Mouse (Mus musculus) neural tube, embryonic 11.5 days (tissue): ENCODE results near the gene Tmem203. TPM values are rescaled to one million over a fixed set of nuclear protein-coding genes. Genes with fewer than 3 reads are reported as not detected.

Experiments
- ATAC-seq: fragments of 200-750 bp; cut with Nextera tagmentation; 2 replicates; pipeline ENCODE4 v1.8.0; 2017; ENCODE audit warnings: moderate number of reproducible peaks, mild to moderate bottlenecking, moderate TSS enrichment, moderate library complexity; ENCODE audit not compliant: insufficient read depth, low FRiP score, low TSS enrichment
- DNase-seq: peaks from one replicate; pipeline ENCODE4 v3.0.0-alpha.2; 2015; ENCODE audit warnings: low spot score
- H3K27ac ChIP-seq: fragments of 300-500 bp; sonication (generic); 2 replicates; pipeline ENCODE4 v1.5.1; 2014; ENCODE audit warnings: low read depth, mild to moderate bottlenecking, low read length
- H3K27me3 ChIP-seq: fragments of 300-500 bp; sonication (generic); 2 replicates; pipeline ENCODE4 v1.6.1; 2014; ENCODE audit warnings: mild to moderate bottlenecking, low read length, mixed read lengths; ENCODE audit not compliant: control insufficient read depth, insufficient read depth
- H3K36me3 ChIP-seq: fragments of 300-500 bp; sonication (generic); 2 replicates; pipeline ENCODE4 v1.6.1; 2014; ENCODE audit warnings: mild to moderate bottlenecking, low read length, moderate library complexity, mixed read lengths; ENCODE audit not compliant: control insufficient read depth, insufficient read depth
- H3K4me1 ChIP-seq: fragments of 300-500 bp; sonication (generic); 2 replicates; pipeline ENCODE4 v1.6.1; 2014; ENCODE audit warnings: low read length, mixed read lengths; ENCODE audit not compliant: control insufficient read depth, insufficient read depth
- H3K4me2 ChIP-seq: fragments of 300-500 bp; sonication (generic); 2 replicates; pipeline ENCODE4 v1.6.1; 2014; ENCODE audit warnings: low read depth, mild to moderate bottlenecking, moderate library complexity
- H3K4me3 ChIP-seq: fragments of 300-500 bp; sonication (generic); 2 replicates; pipeline ENCODE4 v1.5.1; 2014; ENCODE audit warnings: low read depth, low read length
- H3K9ac ChIP-seq: fragments of 300-500 bp; sonication (generic); 2 replicates; pipeline ENCODE4 v1.6.1; 2014; ENCODE audit warnings: mild to moderate bottlenecking, low read length
- H3K9me3 ChIP-seq: fragments of 300-500 bp; sonication (generic); 2 replicates; pipeline ENCODE4 v1.6.1; 2016; ENCODE audit warnings: low read length; ENCODE audit not compliant: control insufficient read depth
- WGBS: fragments of 180-500 bp; shearing (Covaris S2); extraction: QIAGEN DNeasy Blood & Tissue Kit; methylation state at CpG from one replicate; pipeline ENCODE4 v1.1.7; 2014; 5-methylcytosine and 5-hydroxymethylcytosine counted together
- polyA plus RNA-seq: library from polyadenylated mRNA; unstranded; fragments of >200 nt; fragmentation: Nextera tagmentation; extraction: Ambion mirVana; gene quantifications from 2 replicates; pipeline ENCODE4 v1.2.1, GENCODE M21; 2014

Tmem203 gene
- polyA plus RNA-seq, 1 experiment from 2014 or later = 11.4 TPM

- Histone ChIP-seq H3K9ac (peak overlapping the region; percentile 70), H3K9me3 (no peaks in the 10 kb centered on the region), H3K27ac (no peak overlapping the region), H3K4me3 (peak overlapping the region; percentile 87), H3K4me2 (peak overlapping the region; percentile 92), H3K36me3 (peaks cover 8% of the 10 kb centered on the region), H3K4me1 (peaks cover 17% of the 10 kb centered on the region), H3K27me3 (no peaks in the 10 kb centered on the region)
- DNase-seq (no peak), ATAC-seq (no peak)
- 40% methylated on average over 16 of the region's 16 CpGs for WGBS
Measured at GRCm38 (mm10) chr2:25273010-25273409, 17.8 kb downstream of the Tmem203 start.

GRCm38 (mm10) chr2:25278928-25279882 lies 24.0 kb downstream of the Tmem203 start:
- Histone ChIP-seq H3K9me3 (no peaks in the 10 kb centered on the region), H3K4me1 (no peaks in the 10 kb centered on the region), H3K27ac (no peak overlapping the region), H3K4me2 (no peak overlapping the region), H3K9ac (no peak overlapping the region), H3K36me3 (peaks cover 28% of the 10 kb centered on the region), H3K4me3 (no peak overlapping the region), H3K27me3 (no peaks in the 10 kb centered on the region)
- DNase-seq (peak; percentile 81), ATAC-seq (no peak)
- WGBS = 67% methylated on average over 13 of the region's 13 CpGs

DNA sequence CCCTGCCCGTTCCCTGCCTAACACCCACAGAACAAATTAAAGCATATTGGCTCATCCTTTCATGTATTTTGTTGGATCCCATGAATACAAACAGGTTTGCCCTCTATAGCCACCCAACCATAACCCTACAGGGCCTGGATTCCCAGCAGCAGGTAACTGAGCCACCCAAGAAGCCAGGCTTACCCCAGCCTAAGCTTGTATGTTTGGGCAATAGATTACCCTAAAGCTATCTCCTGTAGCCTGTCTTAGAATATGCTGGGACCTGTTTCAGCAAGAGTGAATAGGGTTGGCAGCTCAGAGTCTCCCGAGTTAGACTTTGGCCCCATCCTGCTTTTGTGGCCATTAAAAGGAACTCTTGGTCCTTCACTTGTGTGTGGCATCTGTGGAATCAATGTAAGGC lies 30.3 kb downstream of the Tmem203 start:
- WGBS = 94% methylated on average over 2 of the region's 2 CpGs
- ATAC-seq = no peak
- Histone ChIP-seq H3K9me3 (no peaks in the 10 kb centered on the region), H3K27me3 (peaks cover 30% of the 10 kb centered on the region), H3K9ac (no peak overlapping the region), H3K4me2 (no peak overlapping the region), H3K4me1 (no peaks in the 10 kb centered on the region), H3K36me3 (peaks cover 23% of the 10 kb centered on the region), H3K4me3 (no peak overlapping the region), H3K27ac (no peak overlapping the region)
- no peak for DNase-seq

- Histone ChIP-seq H3K4me2 (no peak overlapping the region), H3K4me1 (no peaks in the 10 kb centered on the region), H3K9ac (no peak overlapping the region), H3K36me3 (peaks cover 17% of the 10 kb centered on the region), H3K9me3 (no peaks in the 10 kb centered on the region), H3K4me3 (no peak overlapping the region), H3K27ac (no peak overlapping the region), H3K27me3 (peaks cover 37% of the 10 kb centered on the region)
- ATAC-seq (no peak), DNase-seq (no peak)
- WGBS = 93% methylated on average over 1 of the region's 1 CpGs
Measured at GRCm38 (mm10) chr2:25286314-25286713, 31.1 kb downstream of the Tmem203 start.

GRCm38 (mm10) chr2:25286837-25287636 lies 31.8 kb downstream of the Tmem203 start:
- Histone ChIP-seq H3K4me1 (no peaks in the 10 kb centered on the region), H3K4me2 (no peak overlapping the region), H3K27me3 (peaks cover 45% of the 10 kb centered on the region), H3K4me3 (no peak overlapping the region), H3K9ac (no peak overlapping the region), H3K36me3 (peaks cover 17% of the 10 kb centered on the region), H3K9me3 (no peaks in the 10 kb centered on the region), H3K27ac (no peak overlapping the region)
- DNase-seq (no peak), ATAC-seq (no peak)
- WGBS = 59% methylated on average over 7 of the region's 7 CpGs

DNA sequence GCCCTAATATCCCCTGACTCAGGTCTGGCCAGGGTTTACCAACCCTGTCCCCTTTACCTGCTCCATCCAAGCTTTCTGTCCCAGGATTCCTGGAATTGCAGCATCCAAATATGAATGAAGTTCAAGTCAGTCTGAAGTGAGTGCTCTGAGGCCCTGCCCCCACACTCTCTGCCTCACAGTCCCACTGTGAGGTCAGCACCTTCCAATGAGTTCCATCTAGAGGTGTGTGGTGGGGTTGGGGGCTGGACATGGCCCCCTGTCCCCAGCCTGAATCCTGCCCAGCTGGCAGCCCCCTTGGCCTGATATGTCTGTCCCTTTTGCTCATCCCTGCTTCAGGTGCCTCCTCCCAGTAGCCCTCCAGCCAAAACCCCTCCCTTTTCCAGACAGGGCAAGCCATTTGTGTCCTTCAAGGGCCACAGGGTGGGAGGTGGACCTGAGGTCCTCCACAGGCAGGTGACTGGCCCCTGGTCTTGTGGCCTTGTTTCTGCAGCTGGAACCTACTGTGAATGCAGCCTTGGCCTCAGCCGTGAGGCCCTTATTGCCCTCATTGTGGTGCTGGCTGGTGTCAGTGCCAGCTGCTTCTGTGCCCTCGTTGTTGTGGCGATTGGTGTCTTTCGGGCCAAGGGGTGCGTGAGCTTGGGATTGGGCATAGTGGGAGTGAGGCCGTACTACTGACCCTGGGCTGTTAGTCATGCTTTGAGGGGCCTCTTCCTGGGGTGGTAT lies 32.8 kb downstream of the Tmem203 start, which contains the start of gene Tmem210:
TSS of gene Tmem210 (plus strand) at position 219 of the 723 bp plus-strand sequence.
- Histone ChIP-seq H3K4me1 (no peaks in the 10 kb centered on the region), H3K36me3 (peaks cover 14% of the 10 kb centered on the region), H3K27me3 (peaks cover 53% of the 10 kb centered on the region), H3K4me2 (no peak within 1 kb of the TSS), H3K4me3 (no peak within 1 kb of the TSS), H3K9ac (no peak within 1 kb of the TSS), H3K9me3 (no peaks in the 10 kb centered on the region), H3K27ac (no peak within 1 kb of the TSS)
- DNase-seq (no peak), ATAC-seq (no peak)
- WGBS = 85% methylated on average over 6 of the region's 6 CpGs

- Histone ChIP-seq H3K27me3 (peaks cover 56% of the 10 kb centered on the region), H3K9me3 (no peaks in the 10 kb centered on the region), H3K36me3 (peaks cover 14% of the 10 kb centered on the region), H3K27ac (no peak overlapping the region), H3K4me3 (no peak overlapping the region), H3K4me1 (no peaks in the 10 kb centered on the region), H3K4me2 (no peak overlapping the region), H3K9ac (no peak overlapping the region)
- DNase-seq (no peak), ATAC-seq (no peak)
- 85% methylated on average over 7 of the region's 7 CpGs for WGBS
Measured at GRCm38 (mm10) chr2:25288734-25289345, 33.6 kb downstream of the Tmem203 start.

GRCm38 (mm10) chr2:25289651-25290050 lies 34.4 kb downstream of the Tmem203 start, which contains the start of gene Lrrc26:
Lrrc26 (plus strand) TSS chr2:25289915.
- 9% methylated on average over 11 of the region's 11 CpGs for WGBS
- H3K4me3 ChIP-seq = no peak within 1 kb of the TSS; the same call in 1 of the 2 replicates
- no peak for DNase-seq
- H3K4me2 ChIP-seq = no peak within 1 kb of the TSS
- ATAC-seq = no peak
- no peak within 1 kb of the TSS for H3K9ac ChIP-seq
- peaks cover 11% of the 10 kb centered on the region for H3K36me3 ChIP-seq
- H3K27ac ChIP-seq = no peak within 1 kb of the TSS
- H3K9me3 ChIP-seq = no peaks in the 10 kb centered on the region
- H3K4me1 ChIP-seq = no peaks in the 10 kb centered on the region
- H3K27me3 ChIP-seq = peaks cover 59% of the 10 kb centered on the region
